Mouse (Mus musculus): Measurements from ENCODE around the gene Hmgcs2. TPM values are rescaled to one million over a fixed set of nuclear protein-coding genes. Genes with fewer than 3 reads are reported as not detected.

Hmgcs2 gene
- total and polyA plus RNA-seq, 3 experiments: 0.12 to 0.81 TPM; not detected in 1

- H3K27ac ChIP-seq (ENCODE audit: control insufficient read depth, low read depth, low read length): peak overlapping the region; percentile 72
- no peak overlapping the region for H3K9ac ChIP-seq (ENCODE audit: control insufficient read depth, low read depth, low read length, poor library complexity, severe bottlenecking)
- H3K4me3 ChIP-seq (ENCODE audit: control insufficient read depth in 1 of 2, insufficient read depth in 1 of 2, low read depth in 2 of 2, low read length in 2 of 2): no peak overlapping the region
- H3K9me3 ChIP-seq (replicated peaks; ENCODE audit: insufficient read depth, low read length): no peaks in the 10 kb centered on the region
- peaks cover 19 to 24% of the 10 kb centered on the region in 2 experiments for H3K4me1 ChIP-seq (ENCODE audit: control insufficient read depth in 1 of 2, insufficient read depth in 2 of 2, low read length in 2 of 2)
- no peak for DNase-seq (ENCODE audit: low read depth, low spot score)
- no peaks in the 10 kb centered on the region for H3K27me3 ChIP-seq (ENCODE audit: control insufficient read depth in 1 of 2, insufficient read depth in 2 of 2, low read length in 2 of 2)
- H3K36me3 ChIP-seq (ENCODE audit: control insufficient read depth in 1 of 2, insufficient read depth in 2 of 2, low read length in 2 of 2): peaks cover 0 to 31% of the 10 kb centered on the region in 2 experiments; a peak in 2 of 4 replicates
- TF ChIP-seq MAX (IDR thresholded peaks at IDR 0.05; ENCODE audit: low read length) (no peak), TCF12 (IDR thresholded peaks at IDR 0.05; ENCODE audit: low read depth, low read length) (peak; percentile 62), ETS1 (IDR thresholded peaks at IDR 0.05; ENCODE audit: low read depth, low read length) (0 out of 2 replicates have a peak, but pooled peaks have one; percentile 16), EP300 (IDR thresholded peaks at IDR 0.05; ENCODE audit: low read depth in 1 of 2, low read length in 2 of 2) (peak; percentile 27 to 50; a peak in 3 of 4 replicates), GATA1 (IDR thresholded peaks at IDR 0.05; ENCODE audit: low read depth, low read length) (peak; percentile 45; the same call in 1 of the 2 replicates)
- no peaks in the 10 kb centered on the region for H3K79me2 ChIP-seq (ENCODE audit: control insufficient read depth, insufficient read depth, low read length, poor library complexity)
Measured at GRCm38 (mm10) chr3:98300266-98300665, 20.0 kb downstream of the Hmgcs2 start.

- H3K27me3 ChIP-seq (ENCODE audit: control insufficient read depth in 1 of 2, insufficient read depth in 2 of 2, low read length in 2 of 2): no peaks in the 10 kb centered on the region
- H3K79me2 ChIP-seq (ENCODE audit: control insufficient read depth, insufficient read depth, low read length, poor library complexity): no peaks in the 10 kb centered on the region
- H3K27ac ChIP-seq (ENCODE audit: control insufficient read depth, low read depth, low read length): no peak overlapping the region
- H3K36me3 ChIP-seq (ENCODE audit: control insufficient read depth in 1 of 2, insufficient read depth in 2 of 2, low read length in 2 of 2): peaks cover 0 to 31% of the 10 kb centered on the region in 2 experiments; a peak in 2 of 4 replicates
- no peak overlapping the region for H3K4me3 ChIP-seq (ENCODE audit: control insufficient read depth in 1 of 2, insufficient read depth in 1 of 2, low read depth in 2 of 2, low read length in 2 of 2)
- H3K9me3 ChIP-seq (replicated peaks; ENCODE audit: insufficient read depth, low read length): no peaks in the 10 kb centered on the region
- peaks cover 19 to 24% of the 10 kb centered on the region in 2 experiments for H3K4me1 ChIP-seq (ENCODE audit: control insufficient read depth in 1 of 2, insufficient read depth in 2 of 2, low read length in 2 of 2)
- H3K9ac ChIP-seq (ENCODE audit: control insufficient read depth, low read depth, low read length, poor library complexity, severe bottlenecking): no peak overlapping the region
- DNase-seq (ENCODE audit: low read depth, low spot score): no peak
- TF ChIP-seq CHD1 (IDR thresholded peaks at IDR 0.05; ENCODE audit: low read depth, low read length) (no peak), EP300 (IDR thresholded peaks at IDR 0.05; ENCODE audit: low read depth in 1 of 2, low read length in 2 of 2) (no peak), ZNF384 (IDR thresholded peaks at IDR 0.05; ENCODE audit: low read depth, low read length) (no peak), ETS1 (IDR thresholded peaks at IDR 0.05; ENCODE audit: low read depth, low read length) (no peak)
Measured at GRCm38 (mm10) chr3:98301761-98302160, 21.5 kb downstream of the Hmgcs2 start.

GRCm38 (mm10) chr3:98308606-98309005 is 28.4 kb downstream of the Hmgcs2 start:
- Histone ChIP-seq H3K4me1 (ENCODE audit: control insufficient read depth in 1 of 2, insufficient read depth in 2 of 2, low read length in 2 of 2) (no peaks in the 10 kb centered on the region; a peak in 1 of 4 replicates), H3K4me3 (ENCODE audit: control insufficient read depth in 1 of 2, insufficient read depth in 1 of 2, low read depth in 2 of 2, low read length in 2 of 2) (no peak overlapping the region), H3K9ac (ENCODE audit: control insufficient read depth, low read depth, low read length, poor library complexity, severe bottlenecking) (no peak overlapping the region)

More at GRCm38 (mm10) chr3:98308606-98309005, 28.4 kb downstream of the Hmgcs2 start:
- H3K27ac ChIP-seq (ENCODE audit: control insufficient read depth, low read depth, low read length): no peak overlapping the region
- no peak for TF ChIP-seq MYB (IDR thresholded peaks at IDR 0.05; ENCODE audit: low read depth, low read length)
- no peak for TF ChIP-seq MAFK (IDR thresholded peaks at IDR 0.05; ENCODE audit: borderline replicate concordance, low read depth, low read length)
- no peak for TF ChIP-seq POLR2AphosphoS5 (IDR thresholded peaks at IDR 0.05; ENCODE audit: borderline replicate concordance, low read depth, low read length)
- TF ChIP-seq ZKSCAN1 (IDR thresholded peaks at IDR 0.05; ENCODE audit: low read depth, low read length): no peak
- TF ChIP-seq RCOR1 (IDR thresholded peaks at IDR 0.05; ENCODE audit: low read depth, low read length): no peak
- TF ChIP-seq NRF1 (IDR thresholded peaks at IDR 0.05; ENCODE audit: insufficient read depth, low read depth, low read length, poor library complexity, severe bottlenecking): no peak
- TF ChIP-seq CHD2 (IDR thresholded peaks at IDR 0.05; ENCODE audit: low read length): no peak
- TF ChIP-seq NELFE (IDR thresholded peaks at IDR 0.05; ENCODE audit: low read depth, low read length): no peak
- no peak for TF ChIP-seq UBTF (IDR thresholded peaks at IDR 0.05; ENCODE audit: borderline replicate concordance, insufficient read depth, low read depth, low read length)
- no peak for TF ChIP-seq E2F4 (IDR thresholded peaks at IDR 0.05; ENCODE audit: borderline replicate concordance, low read depth, low read length)
- TF ChIP-seq EP300 (IDR thresholded peaks at IDR 0.05; ENCODE audit: low read depth in 1 of 2, low read length in 2 of 2): no peak
- TF ChIP-seq TCF12 (IDR thresholded peaks at IDR 0.05; ENCODE audit: low read depth, low read length): no peak
- H3K27me3 ChIP-seq (ENCODE audit: control insufficient read depth in 1 of 2, insufficient read depth in 2 of 2, low read length in 2 of 2): no peaks in the 10 kb centered on the region
- no peak for DNase-seq (ENCODE audit: low read depth, low spot score)
- H3K9me3 ChIP-seq (replicated peaks; ENCODE audit: insufficient read depth, low read length): no peaks in the 10 kb centered on the region
- H3K36me3 ChIP-seq (ENCODE audit: control insufficient read depth in 1 of 2, insufficient read depth in 2 of 2, low read length in 2 of 2): no peaks in the 10 kb centered on the region
- H3K79me2 ChIP-seq (ENCODE audit: control insufficient read depth, insufficient read depth, low read length, poor library complexity): no peaks in the 10 kb centered on the region

All from MEL (cell line).